Mouse (Mus musculus): ENCODE data around the gene Prrt1.

- TF ChIP-seq CTCF (IDR thresholded peaks at IDR 0.05; ENCODE audit: insufficient read depth, low read depth, low read length), result no peak
- TF ChIP-seq POLR2A (IDR thresholded peaks at IDR 0.05; ENCODE audit: insufficient read depth, low read depth, low read length), result no peak
Measured at GRCm38 (mm10) chr17:34590154-34590987, 39.0 kb upstream of the Prrt1 start.

All from olfactory bulb, adult 2 months (tissue).